Comparison of ENCODE assay signal across 13 mouse cellular contexts in the genomic region with DNA sequence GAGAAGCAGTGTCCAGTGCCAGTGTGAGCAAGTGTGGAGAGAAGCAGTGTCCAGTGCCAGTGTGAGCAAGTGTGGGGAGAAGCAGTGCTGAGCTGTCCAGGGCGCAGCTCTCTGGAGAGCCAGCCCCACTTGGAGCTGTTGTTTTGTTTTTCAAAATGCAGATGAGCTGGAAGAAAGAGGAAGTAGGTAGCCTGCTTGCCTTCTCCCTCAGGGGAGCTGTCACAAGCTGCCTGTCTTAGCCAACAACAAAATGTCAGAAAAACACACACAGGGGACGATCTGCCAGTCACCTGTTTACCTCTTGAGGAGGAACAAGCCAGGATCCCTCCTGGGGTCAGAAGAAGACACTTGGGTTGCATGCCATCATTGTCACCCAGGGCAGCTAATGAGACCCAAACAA.
A peak's percentile ranks its signal among the peaks of the same experiment; 100 is the strongest.
DNase-seq lines count a peak whose midpoint lies in the region; ATAC-seq and TF ChIP-seq lines count a peak whose summit lies in the region.
"Had no signal": no experiment of that assay in that cellular context is flagged by ENCODE, and none has a peak within 500 bp of the region (broad histone marks: within the 10 kb centered on the region; RNA-seq: fewer than 3 reads in every experiment).

No protein-coding gene starts in this region.

- H3K4me3 ChIP-seq in heart, embryonic 15.5 days: no peak overlapping the region
- no peak overlapping the region for H3K4me3 ChIP-seq in heart, embryonic 11.5 days (ENCODE audit: low read depth, low read length)
- H3K4me3 ChIP-seq in thymus, adult 2 months (ENCODE audit: control insufficient read depth, insufficient read depth, low read length): no peak overlapping the region
- H3K4me3 ChIP-seq in macrophage (ENCODE audit: inconsistent target): no peak overlapping the region
- H3K4me3 ChIP-seq in stomach, embryonic 16.5 days (replicated peaks; ENCODE audit: low read length): no peak overlapping the region
- no peak overlapping the region for H3K4me3 ChIP-seq in kidney, adult 2 months (ENCODE audit: insufficient read depth, low read depth, low read length)
- H3K4me3 ChIP-seq: midbrain, embryonic 10.5 days had no signal

- H3K27ac ChIP-seq in heart, embryonic 15.5 days: peak overlapping the region; percentile 86; the same call in 1 of the 2 replicates
- no peak overlapping the region for H3K27ac ChIP-seq in heart, embryonic 11.5 days (ENCODE audit: low read depth, low read length)
- H3K27ac ChIP-seq in thymus, adult 2 months (ENCODE audit: control insufficient read depth, insufficient read depth, low read length): peak overlapping the region; percentile 2; the same call in 1 of the 2 replicates
- H3K27ac ChIP-seq in macrophage: peak overlapping the region; percentile 52
- peak overlapping the region; percentile 70; the same call in 1 of the 2 replicates for H3K27ac ChIP-seq in stomach, embryonic 16.5 days (ENCODE audit: low read length)
- no peak overlapping the region for H3K27ac ChIP-seq in kidney, adult 2 months (ENCODE audit: insufficient read depth, low read depth, low read length)
- H3K27ac ChIP-seq: midbrain, embryonic 10.5 days had no signal

- H3K4me2 ChIP-seq in heart, embryonic 15.5 days: no peak overlapping the region
- no peak overlapping the region for H3K4me2 ChIP-seq in heart, embryonic 11.5 days
- no peak overlapping the region for H3K4me2 ChIP-seq in stomach, embryonic 16.5 days (ENCODE audit: low read depth, low read length)

- no peak for TF ChIP-seq POLR2A in thymus, adult 2 months (IDR thresholded peaks at IDR 0.05; ENCODE audit: control insufficient read depth, extremely low read depth, insufficient read depth, low read length, poor library complexity)
- TF ChIP-seq POLR2A in kidney, adult 2 months (IDR thresholded peaks at IDR 0.05; ENCODE audit: low read depth, low read length): no peak

- no peak for TF ChIP-seq CTCF in thymus, adult 2 months (IDR thresholded peaks at IDR 0.05; ENCODE audit: borderline replicate concordance, control insufficient read depth, extremely low read depth, insufficient read depth, low read length, poor library complexity)
- no peak for TF ChIP-seq CTCF in kidney, adult 2 months (conservative IDR thresholded peaks at IDR 0.05; ENCODE audit: insufficient read depth, insufficient read length, low read depth, low read length)

- H3K79me2 ChIP-seq in macrophage (ENCODE audit: inconsistent target): no peaks in the 10 kb centered on the region; the same call in 1 of the 2 replicates

- no peak for ATAC-seq in heart, embryonic 15.5 days (replicated peaks; ENCODE audit: insufficient number of reproducible peaks, insufficient read depth, low FRiP score, low read depth)
- no peak for ATAC-seq in heart, embryonic 11.5 days (replicated peaks; ENCODE audit: insufficient number of reproducible peaks, low FRiP score, low TSS enrichment)
- no peak for ATAC-seq in stomach, embryonic 16.5 days (ENCODE audit: insufficient read depth, low FRiP score)
- ATAC-seq: forebrain, postnatal 0 days had no signal

- H3K27me3 ChIP-seq in heart, embryonic 15.5 days: no peaks in the 10 kb centered on the region
- H3K27me3 ChIP-seq in heart, embryonic 11.5 days (ENCODE audit: control insufficient read depth, insufficient read depth, low read length): no peaks in the 10 kb centered on the region
- no peaks in the 10 kb centered on the region for H3K27me3 ChIP-seq in thymus, adult 2 months (ENCODE audit: control insufficient read depth, insufficient read depth, low read length)
- no peaks in the 10 kb centered on the region for H3K27me3 ChIP-seq in stomach, embryonic 16.5 days (ENCODE audit: control insufficient read depth, insufficient read depth, low read length)
- no peaks in the 10 kb centered on the region for H3K27me3 ChIP-seq in kidney, adult 2 months (replicated peaks; ENCODE audit: control insufficient read depth, insufficient read depth, low read length)

- no peak for DNase-seq in thymus, adult 2 months
- DNase-seq in thymus, postnatal 0 days (ENCODE audit: low spot score): no peak
- DNase-seq in gastrocnemius, postnatal 14 days: no peak
- no peak for DNase-seq in kidney, adult 2 months
- DNase-seq: adrenal gland, adult 8-10 months; forebrain, postnatal 0 days; kidney, postnatal 14 days; thymus, postnatal 14 days had no signal

- no peak overlapping the region for H3K9ac ChIP-seq in heart, embryonic 15.5 days
- H3K9ac ChIP-seq in heart, embryonic 11.5 days (ENCODE audit: low read depth, low read length): no peak overlapping the region
- H3K9ac ChIP-seq in stomach, embryonic 16.5 days (ENCODE audit: low read length): 0 out of 2 replicates have a peak overlapping the region, but pooled peaks have one; percentile 23
- H3K9ac ChIP-seq: forebrain, postnatal 0 days had no signal

- H3K36me3 ChIP-seq in heart, embryonic 15.5 days: no peaks in the 10 kb centered on the region
- H3K36me3 ChIP-seq in heart, embryonic 11.5 days (ENCODE audit: control insufficient read depth, insufficient read depth, low read length): no peaks in the 10 kb centered on the region
- no peaks in the 10 kb centered on the region for H3K36me3 ChIP-seq in thymus, adult 2 months (ENCODE audit: control insufficient read depth, insufficient read depth, low read length)
- H3K36me3 ChIP-seq in macrophage (ENCODE audit: inconsistent target): no peaks in the 10 kb centered on the region
- no peaks in the 10 kb centered on the region for H3K36me3 ChIP-seq in stomach, embryonic 16.5 days (ENCODE audit: control insufficient read depth, insufficient read depth, low read length)
- no peaks in the 10 kb centered on the region; the same call in 1 of the 2 replicates for H3K36me3 ChIP-seq in kidney, adult 2 months (ENCODE audit: control insufficient read depth, insufficient read depth, low read length)

- peaks cover 31% of the 10 kb centered on the region for H3K4me1 ChIP-seq in heart, embryonic 15.5 days (replicated peaks)
- H3K4me1 ChIP-seq in heart, embryonic 11.5 days (ENCODE audit: control insufficient read depth, insufficient read depth, low read length): peaks cover 30% of the 10 kb centered on the region
- peaks cover 11% of the 10 kb centered on the region for H3K4me1 ChIP-seq in thymus, adult 2 months (replicated peaks; ENCODE audit: control insufficient read depth, insufficient read depth, low read length)
- H3K4me1 ChIP-seq in stomach, embryonic 16.5 days (ENCODE audit: control insufficient read depth, insufficient read depth, low read length): peaks cover 38% of the 10 kb centered on the region
- H3K4me1 ChIP-seq in kidney, adult 2 months (ENCODE audit: control insufficient read depth, insufficient read depth, low read length): peaks cover 19% of the 10 kb centered on the region; the same call in 1 of the 2 replicates

- 54% methylated on average over 2 of the region's 2 CpGs for WGBS in heart, embryonic 15.5 days
- 50% methylated on average over 2 of the region's 2 CpGs for WGBS in heart, embryonic 11.5 days (ENCODE audit: insufficient replicate concordance)
- WGBS in thymus, adult 2 months: 51% methylated on average over 2 of the region's 2 CpGs
- WGBS in macrophage (ENCODE audit: missing documents): 0% methylated on average over 2 of the region's 2 CpGs
- WGBS in stomach, embryonic 16.5 days: 45% methylated on average over 2 of the region's 2 CpGs
- whole genome bisulfite sequencing in kidney, adult 2 months: 25% methylated on average over 2 of the region's 2 CpGs

- intact Hi-C loops in gastrocnemius, postnatal 14 days (cut with DNase I; ENCODE audit: low total_unique reads): no loop called here

- no peaks in the 10 kb centered on the region for H3K9me3 ChIP-seq in heart, embryonic 15.5 days (replicated peaks)
- no peaks in the 10 kb centered on the region for H3K9me3 ChIP-seq in heart, embryonic 11.5 days (replicated peaks; ENCODE audit: control insufficient read depth, low read length)
- H3K9me3 ChIP-seq in stomach, embryonic 16.5 days (replicated peaks; ENCODE audit: control insufficient read depth, low read length): no peaks in the 10 kb centered on the region
- H3K9me3 ChIP-seq: midbrain, embryonic 10.5 days had no signal

Comparison
In these comparisons a context has a peak if more than half of its experiments do, and no peak if none do; other contexts are left out.
1. H3K27ac ChIP-seq: peak in heart, embryonic 15.5 days (single experiment), thymus, adult 2 months (single experiment), macrophage (single experiment) and stomach, embryonic 16.5 days (single experiment); none in heart, embryonic 11.5 days (single experiment) and kidney, adult 2 months (single experiment).